Mouse (Mus musculus) spleen, postnatal 14 days (tissue): ENCODE measurements around the gene Tspan2.

Experiments used
- DNase-seq, 2 experiments: peaks; one replicate each; pipeline ENCODE4 v3.0.0; 2021 to 2022; ENCODE audit warnings: low spot score in 2 of 2

Tspan2 gene

GRCm38 (mm10) chr3:102764850-102765249, 30.5 kb downstream of the Tspan2 start:
- DNase-seq: no peak

GRCm38 (mm10) chr3:102773018-102773417, 38.7 kb downstream of the Tspan2 start:
- no peak for DNase-seq

- DNase-seq: no peak
Measured at GRCm38 (mm10) chr3:102782618-102783017, 48.3 kb downstream of the Tspan2 start, which contains the start of gene Tshb. Gene Tshb, minus strand, starts transcription at chr3:102782718.

GRCm38 (mm10) chr3:102787369-102787768, 53.0 kb downstream of the Tspan2 start:
- DNase-seq: no peak

GRCm38 (mm10) chr3:102803937-102804336, 69.6 kb downstream of the Tspan2 start:
- DNase-seq: peak; percentile 39 to 63

- DNase-seq: no peak
Measured at GRCm38 (mm10) chr3:102842386-102842785, 108.1 kb downstream of the Tspan2 start.

- DNase-seq: no peak
Measured at GRCm38 (mm10) chr3:102848661-102849060, 114.3 kb downstream of the Tspan2 start.
